15 mouse cellular contexts compared by ENCODE assay signal in the genomic region with DNA sequence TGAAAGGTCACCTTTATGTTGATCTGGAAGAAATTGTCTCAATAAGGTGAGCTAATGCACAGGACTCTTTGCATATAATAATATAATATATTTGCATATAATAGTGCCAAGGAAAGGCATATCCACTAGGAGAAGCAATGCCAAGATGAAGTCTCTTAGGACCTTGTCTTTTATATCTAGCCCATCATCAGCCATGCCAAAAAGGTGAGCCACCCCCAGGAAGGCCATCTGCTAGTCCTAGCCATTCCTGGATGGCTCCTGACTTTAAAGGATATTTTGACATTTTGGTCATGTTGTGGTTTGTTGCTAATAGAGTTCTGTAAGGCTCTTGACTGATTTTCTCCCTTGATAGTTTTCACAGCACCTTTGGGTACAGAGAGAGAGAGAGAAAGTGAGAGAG.
"Had no signal": no experiment of that assay in that cellular context is flagged by ENCODE, and none has a peak within 500 bp of the region (broad histone marks: within the 10 kb centered on the region; RNA-seq: fewer than 3 reads in every experiment).

No protein-coding gene starts in this region.

- H3K4me3 ChIP-seq: layer of hippocampus, adult 2 months; limb, embryonic 12.5 days; limb, embryonic 15.5 days; liver, embryonic 13.5 days had no signal

- H3K4me1 ChIP-seq: limb, embryonic 12.5 days; limb, embryonic 15.5 days; liver, embryonic 13.5 days had no signal

- H3K9me3 ChIP-seq: limb, embryonic 12.5 days; limb, embryonic 15.5 days; liver, embryonic 13.5 days had no signal

- DNase-seq: kidney, postnatal 25 days; layer of hippocampus, adult 9-11 months; liver, embryonic 13.5 days; lung, adult 2 months; lung, postnatal 14 days; lung, postnatal 4 days; midbrain, embryonic 14.5 days; thymus, adult 2 months; thymus, postnatal 14 days; thymus, postnatal 4 days had no signal

- H3K27ac ChIP-seq: kidney, postnatal 0 days; layer of hippocampus, adult 2 months; limb, embryonic 12.5 days; limb, embryonic 15.5 days; liver, embryonic 13.5 days; stomach, postnatal 0 days had no signal

- H3K27me3 ChIP-seq: limb, embryonic 12.5 days; limb, embryonic 15.5 days; liver, embryonic 13.5 days had no signal

- H3K36me3 ChIP-seq: limb, embryonic 12.5 days; limb, embryonic 15.5 days; liver, embryonic 13.5 days had no signal
